ENCODE assay signal across 8 mouse cellular contexts in genomic region chr13:76098116-76098492, GRCm38 (mm10). TPM values are rescaled to one million over a fixed set of nuclear protein-coding genes. Genes with fewer than 3 reads are reported as not detected.
DNase-seq lines count a peak whose midpoint lies in the region; ATAC-seq and TF ChIP-seq lines count a peak whose summit lies in the region.

No protein-coding gene starts in this region.

- H3K9me3 ChIP-seq in hindbrain, embryonic 12.5 days (replicated peaks), result no peaks in the 10 kb centered on the region
- no peaks in the 10 kb centered on the region for H3K9me3 ChIP-seq in neural tube, embryonic 14.5 days (ENCODE audit: control insufficient read depth, low read length)

- ATAC-seq in hindbrain, embryonic 12.5 days (ENCODE audit: low FRiP score), result peak; percentile 91
- peak; percentile 86 for ATAC-seq in neural tube, embryonic 14.5 days (ENCODE audit: low read depth)

- H3K36me3 ChIP-seq in thymus, adult 2 months (ENCODE audit: control insufficient read depth, insufficient read depth, low read length), result no peaks in the 10 kb centered on the region
- H3K36me3 ChIP-seq in hindbrain, embryonic 12.5 days, result no peaks in the 10 kb centered on the region
- H3K36me3 ChIP-seq in liver, adult 2 months (ENCODE audit: control insufficient read depth, insufficient read depth, low read length), result no peaks in the 10 kb centered on the region; the same call in 1 of the 2 replicates
- no peaks in the 10 kb centered on the region for H3K36me3 ChIP-seq in neural tube, embryonic 14.5 days (ENCODE audit: control insufficient read depth, insufficient read depth, low read length)

- H3K4me3 ChIP-seq in thymus, adult 2 months (ENCODE audit: control insufficient read depth, insufficient read depth, low read length), result peak overlapping the region; percentile 80
- H3K4me3 ChIP-seq in hindbrain, embryonic 12.5 days, result peak overlapping the region; percentile 61
- peak overlapping the region; percentile 84 for H3K4me3 ChIP-seq in liver, adult 2 months (ENCODE audit: insufficient read depth, low read depth, low read length)
- peak overlapping the region; percentile 66 for H3K4me3 ChIP-seq in neural tube, embryonic 14.5 days (ENCODE audit: low read depth, low read length)

- WGBS in thymus, adult 2 months, result 2% methylated on average over 16 of the region's 16 CpGs
- 3% methylated on average over 16 of the region's 16 CpGs for WGBS in hindbrain, embryonic 12.5 days
- 1% methylated on average over 16 of the region's 16 CpGs for WGBS in liver, adult 2 months
- WGBS in neural tube, embryonic 14.5 days, result 4% methylated on average over 16 of the region's 16 CpGs

- peak; percentile 57 for DNase-seq in adrenal gland, postnatal 14 days
- DNase-seq in adrenal gland, adult 18-20 months (ENCODE audit: low spot score in 2 of 2), result no peak
- DNase-seq in thymus, adult 2 months, result no peak
- DNase-seq in thymus, postnatal 25 days, result no peak
- DNase-seq in liver, adult 2 months (ENCODE audit: extremely low read depth, low read depth, low spot score), result peak; percentile 71
- DNase-seq in ovary, postnatal 36 days (ENCODE audit: low spot score), result no peak

- H3K9ac ChIP-seq in hindbrain, embryonic 12.5 days, result peak overlapping the region; percentile 74
- H3K9ac ChIP-seq in liver, adult 2 months (ENCODE audit: low read depth, low read length), result peak overlapping the region; percentile 78
- H3K9ac ChIP-seq in neural tube, embryonic 14.5 days (replicated peaks; ENCODE audit: low read depth, low read length), result peak overlapping the region; percentile 43

- peak overlapping the region; percentile 52 for H3K4me2 ChIP-seq in hindbrain, embryonic 12.5 days (replicated peaks)
- peak overlapping the region; percentile 57 for H3K4me2 ChIP-seq in neural tube, embryonic 14.5 days (ENCODE audit: low read depth, low read length)

- H3K27ac ChIP-seq in thymus, adult 2 months (ENCODE audit: control insufficient read depth, insufficient read depth, low read length), result peak overlapping the region; percentile 3; the same call in 1 of the 2 replicates
- peak overlapping the region; percentile 60 for H3K27ac ChIP-seq in hindbrain, embryonic 12.5 days
- H3K27ac ChIP-seq in liver, adult 2 months (replicated peaks; ENCODE audit: insufficient read depth, low read depth, low read length), result peak overlapping the region; percentile 73
- peak overlapping the region; percentile 46 for H3K27ac ChIP-seq in neural tube, embryonic 14.5 days (ENCODE audit: low read depth, low read length)

- no peaks in the 10 kb centered on the region for H3K27me3 ChIP-seq in thymus, adult 2 months (ENCODE audit: control insufficient read depth, insufficient read depth, low read length)
- H3K27me3 ChIP-seq in hindbrain, embryonic 12.5 days, result no peaks in the 10 kb centered on the region
- H3K27me3 ChIP-seq in liver, adult 2 months (ENCODE audit: control insufficient read depth, insufficient read depth, low read length), result no peaks in the 10 kb centered on the region
- H3K27me3 ChIP-seq in neural tube, embryonic 14.5 days (ENCODE audit: control insufficient read depth, insufficient read depth, low read length), result no peaks in the 10 kb centered on the region

- peaks cover 5% of the 10 kb centered on the region; the same call in 1 of the 2 replicates for H3K79me2 ChIP-seq in liver, adult 2 months (ENCODE audit: control insufficient read depth, insufficient read depth, low read length)

- no peaks in the 10 kb centered on the region for H3K4me1 ChIP-seq in thymus, adult 2 months (replicated peaks; ENCODE audit: control insufficient read depth, insufficient read depth, low read length)
- peaks cover 2% of the 10 kb centered on the region; the same call in 1 of the 2 replicates for H3K4me1 ChIP-seq in hindbrain, embryonic 12.5 days
- peaks cover 5% of the 10 kb centered on the region for H3K4me1 ChIP-seq in liver, adult 2 months (ENCODE audit: control insufficient read depth, insufficient read depth, low read length)
- peaks cover 4% of the 10 kb centered on the region; the same call in 1 of the 2 replicates for H3K4me1 ChIP-seq in neural tube, embryonic 14.5 days (ENCODE audit: control insufficient read depth, insufficient read depth, low read length)

- TF ChIP-seq CTCF in thymus, adult 2 months (IDR thresholded peaks at IDR 0.05; ENCODE audit: borderline replicate concordance, control insufficient read depth, extremely low read depth, insufficient read depth, low read length, poor library complexity), result no peak
- no peak for TF ChIP-seq CTCF in liver, adult 2 months (IDR thresholded peaks at IDR 0.05; ENCODE audit: low read depth, low read length)

- no peak for TF ChIP-seq POLR2A in thymus, adult 2 months (IDR thresholded peaks at IDR 0.05; ENCODE audit: control insufficient read depth, extremely low read depth, insufficient read depth, low read length, poor library complexity)
- TF ChIP-seq POLR2A in liver, adult 2 months (IDR thresholded peaks at IDR 0.05; ENCODE audit: extremely low read depth, insufficient read depth, low read length), result no peak

RNA-seq across cellular contexts. Expression of gene Arsk, which starts 0.4 kb away (rescaled TPM):
- 6.7 and 7.7 TPM in 2 replicates for total RNA-seq in adrenal gland, postnatal 14 days (2021)
- 10 to 100 TPM in 1 of 2 experiments, 1 to 10 TPM in 1; 7.8 to 10.7 TPM for total RNA-seq in adrenal gland, adult 18-20 months (2021)
- 3.0 and 3.3 TPM in 2 replicates for polyA plus RNA-seq in thymus, adult 2 months (2012; rRNA removed)
- polyA plus RNA-seq in hindbrain, embryonic 12.5 days (2016; fragmentation: Nextera tagmentation; extraction: Ambion mirVana), result 4.9 and 5.5 TPM in 2 replicates
- 6.4 and 7.7 TPM in 2 replicates for total RNA-seq in liver, adult 2 months (2014; rRNA removed)
- polyA plus RNA-seq in liver, adult 2 months (2012; rRNA removed), result 2.7 TPM in 2 replicates
- 5.4 and 6.9 TPM in 2 replicates for polyA plus RNA-seq in neural tube, embryonic 14.5 days (2014; fragmentation: Nextera tagmentation; extraction: Ambion mirVana)

RNA-seq across cellular contexts. Expression of gene Ttc37, which starts 0.4 kb away (rescaled TPM):
- 24.6 and 27.6 TPM in 2 replicates for total RNA-seq in adrenal gland, postnatal 14 days (2021)
- 10 to 100 TPM; 19.7 to 25.7 TPM for total RNA-seq in adrenal gland, adult 18-20 months (2021)
- 8.1 and 8.5 TPM in 2 replicates for polyA plus RNA-seq in thymus, adult 2 months (2012; rRNA removed)
- 14.5 and 16.4 TPM in 2 replicates for polyA plus RNA-seq in hindbrain, embryonic 12.5 days (2016; fragmentation: Nextera tagmentation; extraction: Ambion mirVana)
- 13.3 and 14.5 TPM in 2 replicates for total RNA-seq in liver, adult 2 months (2014; rRNA removed)
- 4.0 and 4.8 TPM in 2 replicates for polyA plus RNA-seq in liver, adult 2 months (2012; rRNA removed)
- polyA plus RNA-seq in neural tube, embryonic 14.5 days (2014; fragmentation: Nextera tagmentation; extraction: Ambion mirVana), result 17.2 and 17.9 TPM in 2 replicates

RNA-seq across cellular contexts. Expression of gene Gpr150, which starts 41.3 kb away (rescaled TPM):
- total RNA-seq in adrenal gland, postnatal 14 days (2021), result not detected in 2 replicates
- total RNA-seq in adrenal gland, adult 18-20 months (2021), result not detected
- polyA plus RNA-seq in thymus, adult 2 months (2012; rRNA removed), result 0.18 and 0.36 TPM in 2 replicates
- polyA plus RNA-seq in hindbrain, embryonic 12.5 days (2016; fragmentation: Nextera tagmentation; extraction: Ambion mirVana), result 0.65 and 0.98 TPM in 2 replicates
- total RNA-seq in liver, adult 2 months (2014; rRNA removed), result not detected in 2 replicates
- not detected in 2 replicates for polyA plus RNA-seq in liver, adult 2 months (2012; rRNA removed)
- 2.6 and 3.0 TPM in 2 replicates for polyA plus RNA-seq in neural tube, embryonic 14.5 days (2014; fragmentation: Nextera tagmentation; extraction: Ambion mirVana)

Comparison
In these comparisons a context has a peak if more than half of its experiments do, and no peak if none do; other contexts are left out.
1. DNase-seq: peak in adrenal gland, postnatal 14 days (single experiment) and liver, adult 2 months (single experiment); none in adrenal gland, adult 18-20 months (0 of 2), thymus, adult 2 months (single experiment), thymus, postnatal 25 days (single experiment) and ovary, postnatal 36 days (single experiment).
2. H3K27ac ChIP-seq: peak in every context shown above with its lines; median percentile 73 in liver, adult 2 months; 60 in hindbrain, embryonic 12.5 days; 46 in neural tube, embryonic 14.5 days; 3 in thymus, adult 2 months.
3. Peak in every context shown above with its lines, with median percentiles within 50 percentile points of each other: H3K4me3 ChIP-seq and H3K9ac ChIP-seq.